Mouse (Mus musculus): ENCODE results near the gene Slc4a4.
"Not testable (repeated sequence)": the region's sequence is repeated elsewhere in the genome, so short reads cannot be mapped to it uniquely, and the experiment has no call there.

Slc4a4 gene

DNA sequence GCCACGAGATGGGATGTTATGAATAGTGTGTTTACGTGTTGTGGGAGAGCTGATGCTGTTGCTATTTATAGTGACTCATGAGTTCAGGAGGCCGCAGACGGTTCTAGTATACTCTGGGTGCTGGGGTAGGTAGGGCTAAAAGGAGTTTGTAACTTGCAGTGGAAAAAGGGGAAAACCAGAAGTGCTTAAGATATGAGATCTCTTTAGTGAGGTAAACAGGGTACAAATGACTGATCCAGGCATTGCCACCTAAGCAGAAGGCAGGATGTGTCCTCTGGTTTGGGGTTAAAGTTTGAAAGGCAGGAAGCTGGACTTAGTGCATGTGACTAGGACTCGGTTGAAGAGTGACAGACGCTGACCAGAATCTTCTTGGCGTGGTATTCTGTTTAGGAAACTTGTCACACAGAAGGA is 74.7 kb downstream of the Slc4a4 start:
- no peak for DNase-seq (ENCODE audit: low spot score)

DNA sequence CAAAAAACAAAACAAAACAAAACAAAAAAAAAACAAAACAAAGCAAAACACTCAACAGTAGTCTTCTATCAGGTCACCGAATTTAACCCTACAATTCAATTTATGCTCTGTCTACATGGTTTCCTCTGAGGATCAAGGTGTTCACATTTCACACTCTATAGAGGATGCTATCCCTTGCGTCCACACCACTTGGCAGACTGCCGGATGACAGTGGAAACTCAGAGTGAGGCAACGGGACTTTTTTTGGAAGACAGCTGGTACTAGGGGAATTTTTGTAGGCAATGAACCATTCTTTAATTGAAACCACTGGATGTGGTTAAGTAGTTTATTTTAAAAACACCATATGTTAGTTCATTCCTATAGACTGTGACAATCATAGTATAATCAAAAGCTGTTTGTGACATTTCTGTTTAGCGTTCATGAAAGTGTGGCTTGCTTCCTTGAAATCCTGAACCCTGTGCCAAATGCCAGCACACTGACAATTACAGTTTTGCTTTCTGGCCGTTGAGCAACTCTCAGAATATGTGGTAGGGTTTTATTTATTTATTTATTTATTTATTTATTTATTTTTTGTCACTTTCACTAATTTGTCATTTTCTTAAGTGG is 78.2 kb downstream of the Slc4a4 start:
- no peak for DNase-seq (ENCODE audit: low spot score)

DNA sequence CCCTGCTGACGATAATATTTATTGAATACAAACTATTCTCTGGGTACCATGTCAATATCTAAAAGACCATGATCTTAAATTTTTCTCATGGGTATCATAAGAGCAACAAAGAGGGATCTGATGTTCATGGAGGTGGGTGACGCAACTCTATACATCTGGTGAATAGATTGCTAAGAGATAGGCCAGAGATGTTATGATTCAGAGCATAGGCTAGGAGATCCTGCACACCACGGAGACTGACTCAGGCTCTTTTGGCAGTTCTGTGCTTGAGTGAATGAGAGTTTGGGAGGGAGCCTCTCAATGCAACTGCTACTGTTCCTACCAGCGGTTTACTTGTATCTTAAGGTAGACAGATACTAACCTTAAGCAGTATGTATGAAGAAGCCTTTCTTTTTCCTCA is 79.9 kb downstream of the Slc4a4 start:
- DNase-seq (ENCODE audit: low spot score), result no peak

- no peak for DNase-seq (ENCODE audit: low spot score)
Measured at GRCm38 (mm10) chr5:88968923-88969639, 82.5 kb downstream of the Slc4a4 start.

GRCm38 (mm10) chr5:88971554-88971953 is 84.9 kb downstream of the Slc4a4 start:
- DNase-seq (ENCODE audit: low spot score), result no peak

- no peak for DNase-seq (ENCODE audit: low spot score)
Measured at GRCm38 (mm10) chr5:88972277-88972676, 85.7 kb downstream of the Slc4a4 start.

GRCm38 (mm10) chr5:88973130-88973529 is 86.5 kb downstream of the Slc4a4 start:
- DNase-seq (ENCODE audit: low spot score), result no peak

DNA sequence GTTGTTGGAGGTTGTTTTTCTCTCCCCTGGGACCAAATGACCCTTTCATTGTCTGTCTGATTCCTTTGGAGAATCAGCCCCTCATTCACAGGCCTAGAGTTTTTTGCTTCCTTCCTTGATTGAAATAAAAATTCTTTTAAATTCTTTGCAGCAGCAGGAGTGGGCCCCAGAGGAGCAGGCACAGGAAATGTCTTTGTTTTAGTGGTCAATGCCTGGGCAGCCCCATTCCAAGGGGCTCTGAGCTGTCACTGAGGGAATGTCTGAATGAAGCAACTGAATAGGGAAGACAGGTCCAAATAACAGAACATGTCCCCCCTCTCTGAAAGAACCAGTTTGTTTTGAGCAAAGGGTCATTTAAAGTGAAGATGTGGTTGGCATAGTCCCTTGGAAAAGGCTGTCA is 89.1 kb downstream of the Slc4a4 start:
- DNase-seq (ENCODE audit: low spot score), result no peak

DNA sequence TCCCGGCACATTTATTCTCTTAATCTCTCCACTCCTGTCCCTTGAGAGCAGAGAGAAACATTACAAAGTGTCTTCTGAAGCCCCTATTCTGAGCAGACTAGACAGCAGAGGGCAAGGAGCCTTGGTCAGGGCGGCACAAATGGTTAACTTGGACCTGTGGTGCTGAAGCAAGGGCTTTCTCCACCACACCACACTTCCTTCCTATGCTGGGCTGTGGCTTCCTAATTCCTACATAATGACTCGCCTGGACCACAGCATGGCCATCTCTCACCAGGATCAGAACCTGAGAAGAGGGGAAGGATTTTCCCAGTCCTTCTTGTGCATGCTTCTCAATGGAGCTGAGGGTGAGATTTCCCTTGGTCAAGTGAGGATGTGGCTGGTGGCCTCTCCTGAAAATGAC is 89.8 kb downstream of the Slc4a4 start:
- DNase-seq (ENCODE audit: low spot score), result no peak

DNA sequence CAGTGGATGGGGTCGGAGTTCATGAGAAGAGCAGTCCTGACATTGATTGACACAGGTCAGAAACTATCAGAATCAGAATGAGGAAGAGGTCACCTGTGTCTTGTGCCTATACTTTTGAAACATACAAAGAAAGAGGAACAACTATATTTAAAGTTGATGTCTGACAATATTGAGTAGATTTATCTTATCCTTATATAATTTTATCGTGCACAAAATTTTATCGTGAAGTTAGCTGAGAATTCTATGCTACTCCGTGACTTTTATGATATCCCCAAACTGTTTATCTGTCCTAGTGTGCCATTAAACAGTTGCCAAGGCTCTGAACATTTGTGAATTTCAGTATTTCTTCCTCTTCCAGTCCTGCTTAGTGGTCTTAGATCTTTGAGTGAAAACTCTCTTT is 94.1 kb downstream of the Slc4a4 start:
- no peak for DNase-seq (ENCODE audit: low spot score)

GRCm38 (mm10) chr5:88981243-88982014 is 94.8 kb downstream of the Slc4a4 start:
- DNase-seq (ENCODE audit: low spot score), result no peak

GRCm38 (mm10) chr5:88982040-88982736 is 95.6 kb downstream of the Slc4a4 start:
- DNase-seq (ENCODE audit: low spot score), result no peak

GRCm38 (mm10) chr5:88983170-88983569 is 96.6 kb downstream of the Slc4a4 start:
- DNase-seq (ENCODE audit: low spot score), result no peak

DNA sequence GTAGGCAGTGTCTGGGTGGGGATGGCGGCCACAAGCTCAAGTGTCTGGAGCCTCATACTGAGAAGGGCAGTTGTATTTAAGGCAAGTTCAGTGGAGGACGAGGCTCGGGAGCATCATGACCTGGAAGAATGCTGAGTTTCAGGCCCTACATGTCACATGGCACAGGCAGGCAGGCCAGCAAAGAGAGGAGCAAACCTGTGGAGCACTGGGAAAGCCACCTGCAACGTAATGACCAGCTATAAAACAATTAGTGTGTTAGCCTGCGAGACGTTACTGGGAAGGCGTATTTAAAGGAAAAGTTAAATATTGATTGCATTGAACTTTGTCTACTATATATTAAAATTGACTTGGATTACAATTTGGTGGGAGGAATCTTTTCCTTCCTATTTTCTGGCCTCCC is 97.0 kb downstream of the Slc4a4 start:
- no peak for DNase-seq (ENCODE audit: low spot score)

DNA sequence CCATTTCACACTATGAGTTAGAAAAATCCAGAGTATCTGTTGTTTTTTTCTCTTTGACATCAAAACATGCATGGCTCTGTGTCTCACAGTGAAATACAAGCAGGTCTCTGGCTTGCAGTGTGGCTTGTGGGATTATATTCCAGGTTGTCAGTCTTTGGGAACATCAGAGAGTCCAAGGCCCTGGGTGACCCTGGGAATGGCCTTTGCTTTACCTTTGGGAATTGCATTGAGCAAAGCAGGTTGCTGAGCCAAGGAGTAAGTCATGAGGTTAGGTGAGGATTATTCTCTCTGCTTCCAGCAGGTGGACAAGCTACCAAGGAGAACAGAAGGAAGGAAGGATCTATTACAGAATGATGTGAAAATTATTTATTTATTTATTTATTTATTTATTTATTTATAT is 102.4 kb downstream of the Slc4a4 start:
- no peak for DNase-seq (ENCODE audit: low spot score)

GRCm38 (mm10) chr5:88990196-88990747 is 103.7 kb downstream of the Slc4a4 start:
- DNase-seq (ENCODE audit: low spot score), result no peak

GRCm38 (mm10) chr5:88991309-88991708 is 104.7 kb downstream of the Slc4a4 start:
- not testable (repeated sequence) for DNase-seq (ENCODE audit: low spot score)

- DNase-seq (ENCODE audit: low spot score), result no peak
Measured at GRCm38 (mm10) chr5:88994533-88994932, 107.9 kb downstream of the Slc4a4 start.

GRCm38 (mm10) chr5:88996246-88996645 is 109.6 kb downstream of the Slc4a4 start:
- no peak for DNase-seq (ENCODE audit: low spot score)

GRCm38 (mm10) chr5:88997277-88997676 is 110.7 kb downstream of the Slc4a4 start:
- DNase-seq (ENCODE audit: low spot score), result no peak

- DNase-seq (ENCODE audit: low spot score), result no peak
Measured at GRCm38 (mm10) chr5:88999793-89000192, 113.2 kb downstream of the Slc4a4 start.

- DNase-seq (ENCODE audit: low spot score), result no peak
Measured at GRCm38 (mm10) chr5:89000598-89000997, 114.0 kb downstream of the Slc4a4 start.
